Mouse (Mus musculus) fat pad, adult 2 months (tissue): Measurements from ENCODE around the gene Map3k4.

Experiments
- DNase-seq: peaks from one replicate; pipeline ENCODE4 v3.0.0-alpha.2; 2011; ENCODE audit warnings: low read depth, low spot score; ENCODE audit errors: extremely low read depth

Map3k4 gene

DNA sequence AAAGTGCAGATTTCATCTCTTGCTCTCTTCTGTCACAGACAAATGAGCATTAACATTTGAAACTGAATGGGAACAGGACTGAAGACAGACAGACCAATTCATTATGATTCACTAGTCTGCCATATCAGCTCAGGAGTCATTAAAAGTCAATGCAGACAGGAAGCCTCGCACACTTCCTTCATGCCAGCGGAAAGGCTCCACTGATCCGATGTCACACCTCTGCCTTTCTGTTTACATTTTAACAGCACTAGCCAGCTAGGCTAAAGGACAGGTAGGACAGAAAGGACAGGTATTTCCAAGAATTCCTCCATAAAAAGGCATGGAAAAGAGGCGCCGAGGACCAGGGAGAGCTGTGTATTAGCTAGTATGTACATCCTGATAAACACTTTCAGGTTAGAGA, 45.6 kb downstream of the Map3k4 start:
- DNase-seq = no peak

DNA sequence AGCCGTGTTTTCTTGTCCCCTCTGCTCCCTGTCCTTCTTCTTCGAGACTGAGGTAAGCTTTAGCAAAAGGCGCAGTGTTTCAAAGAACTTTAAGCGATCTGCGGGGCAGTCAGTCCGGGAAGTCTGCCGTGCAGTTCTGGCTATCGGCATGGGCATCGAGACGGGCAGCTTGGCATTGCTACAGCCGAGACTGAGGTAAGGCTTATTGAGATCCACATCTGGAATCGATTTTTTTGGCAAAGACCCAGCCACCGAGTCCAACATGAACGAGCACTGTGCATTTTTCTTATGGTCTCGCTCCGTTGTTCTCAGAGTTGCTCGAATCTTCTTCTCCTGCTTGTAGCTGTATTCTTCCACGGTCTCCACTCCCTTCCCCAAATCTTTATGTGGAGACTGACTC, 46.8 kb downstream of the Map3k4 start:
- DNase-seq = no peak

DNA sequence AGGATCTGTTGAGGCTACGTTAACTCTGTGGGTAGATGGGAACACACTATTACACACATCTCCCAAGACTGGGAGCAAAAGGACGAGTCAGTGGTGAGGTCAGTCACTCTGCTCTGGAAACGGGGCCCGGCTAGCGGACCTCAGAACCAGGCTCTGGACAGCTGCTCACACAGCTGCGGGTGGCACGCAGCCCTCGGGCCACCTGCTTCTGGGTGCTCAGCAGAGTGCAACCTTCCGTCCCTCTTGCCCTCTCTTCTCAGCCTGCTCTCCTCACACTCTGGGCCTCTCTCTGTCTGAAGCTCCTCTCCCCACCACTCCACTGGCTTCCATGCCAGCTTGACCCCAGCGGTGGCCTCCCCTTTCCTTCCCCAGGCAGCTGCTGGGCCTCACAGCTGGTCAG, 50.1 kb downstream of the Map3k4 start:
- DNase-seq = no peak

DNA sequence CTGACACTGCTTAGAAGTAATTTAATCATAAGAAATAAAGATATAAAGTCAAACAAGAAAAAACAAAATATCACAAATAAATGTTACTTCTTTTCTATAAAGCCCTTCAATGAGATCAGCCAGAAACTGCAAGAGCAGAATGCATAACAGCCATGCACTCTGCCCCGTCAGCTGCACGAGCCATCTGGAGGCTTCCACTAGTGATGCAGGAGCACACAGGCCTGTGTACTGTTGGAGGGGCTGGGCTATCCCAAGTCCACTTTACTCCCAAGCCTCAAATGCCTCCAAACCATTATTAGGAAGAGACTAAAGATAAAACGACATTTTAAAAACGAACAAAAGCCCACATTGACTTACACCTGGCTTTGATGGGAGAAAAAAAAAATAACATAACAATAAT, 50.5 kb downstream of the Map3k4 start:
- DNase-seq = no peak

DNA sequence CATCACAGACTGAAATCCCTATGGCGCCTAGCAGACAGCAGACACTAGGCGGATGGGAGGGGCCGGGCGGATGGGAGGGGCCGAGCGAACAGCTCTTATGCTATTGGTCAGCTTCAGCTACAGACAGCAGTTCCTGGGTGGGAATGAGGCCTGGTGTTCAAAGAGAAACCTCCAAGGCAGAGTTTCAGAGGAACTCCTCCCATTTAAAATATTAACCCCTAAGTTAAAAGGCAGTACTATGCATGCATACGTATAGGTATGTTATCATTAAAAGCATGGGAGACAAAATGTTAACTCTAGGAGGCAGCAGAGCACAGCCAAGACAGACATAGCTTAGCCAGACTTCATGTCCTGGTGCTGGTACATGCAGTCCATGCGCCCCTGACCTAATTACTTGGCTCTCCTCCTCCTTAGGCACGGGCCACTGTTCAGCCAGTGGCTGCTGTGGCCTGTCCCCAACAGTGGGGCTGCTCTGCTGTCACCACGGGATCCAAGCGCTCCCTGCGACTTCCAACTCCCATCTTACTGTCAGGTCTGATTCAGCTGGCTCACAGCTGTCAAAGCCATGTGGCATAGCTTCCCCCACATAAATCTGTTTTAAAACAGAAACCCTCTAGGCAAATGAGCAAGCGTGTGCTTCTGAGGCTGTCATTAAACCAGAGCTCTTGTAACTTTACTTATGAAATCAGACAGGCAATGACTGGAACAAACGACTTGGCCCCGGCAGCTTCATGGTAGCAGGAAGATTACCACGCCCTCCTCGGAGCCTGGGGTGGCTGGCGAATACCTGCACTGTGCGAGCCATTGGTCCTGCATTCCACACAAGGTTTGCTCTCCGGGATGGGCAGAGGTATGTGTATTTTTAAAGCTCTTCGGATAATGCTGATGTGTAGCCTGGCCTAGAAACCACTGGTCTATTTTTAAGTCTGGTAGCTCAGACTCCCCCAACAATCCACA, 52.3 kb downstream of the Map3k4 start:
- peak; percentile 83 for DNase-seq

DNA sequence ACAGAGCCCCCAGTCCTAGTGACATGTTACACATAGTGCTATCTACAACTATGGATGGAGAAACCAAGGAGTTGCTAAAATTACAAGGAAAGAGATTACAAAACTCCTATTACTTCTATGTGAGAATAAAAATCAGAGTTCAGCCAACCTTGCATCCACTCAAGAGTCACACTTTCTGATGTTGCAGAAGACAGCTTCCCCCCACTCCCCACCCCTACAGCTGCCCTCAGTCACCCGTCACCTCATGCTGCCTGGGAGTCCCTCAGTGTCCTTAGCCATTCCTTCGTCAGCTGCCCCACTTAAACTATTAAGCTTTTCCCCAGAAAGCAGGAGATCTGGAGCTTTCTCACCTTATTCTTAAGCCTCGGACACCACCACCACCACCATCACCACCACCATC, 54.3 kb downstream of the Map3k4 start:
- DNase-seq = no peak

DNA sequence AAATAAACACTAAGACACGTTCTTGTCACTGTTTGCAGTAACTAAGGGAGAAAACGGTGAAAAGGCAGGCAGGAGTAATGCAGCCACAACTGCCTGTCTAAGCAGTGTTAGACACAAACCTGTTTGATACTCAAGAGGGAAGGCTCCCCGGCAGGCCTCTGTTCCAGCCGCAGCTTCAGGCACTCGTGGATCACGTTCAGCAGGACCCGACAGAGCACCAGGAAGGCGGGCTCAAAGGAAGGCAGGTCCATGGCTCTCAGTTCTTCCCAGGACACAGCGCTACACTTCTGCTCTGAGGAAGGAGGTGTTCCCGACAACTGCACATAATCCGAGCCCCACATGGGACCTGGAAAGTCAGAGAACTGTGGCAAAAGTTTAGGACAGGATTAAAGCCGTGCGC, 54.8 kb downstream of the Map3k4 start:
- no peak for DNase-seq

DNA sequence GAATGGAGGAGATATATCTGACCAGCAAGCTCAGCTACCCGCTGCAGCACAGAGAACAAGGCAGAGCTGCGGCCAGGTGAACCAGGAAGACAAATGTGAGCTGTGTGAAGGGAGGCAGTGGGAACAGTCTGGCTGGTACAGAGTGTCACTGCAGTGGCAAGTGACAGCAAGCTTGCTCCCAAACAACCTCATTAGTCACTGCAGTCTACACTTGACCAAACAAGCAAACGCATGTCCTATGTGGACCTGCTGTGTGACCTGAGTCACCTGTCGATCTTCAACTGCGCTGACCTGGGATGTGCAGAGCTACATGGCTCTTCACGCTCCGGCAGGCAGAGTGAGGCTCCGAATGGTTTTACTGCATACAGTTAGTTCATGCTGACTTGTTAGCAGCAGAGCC, 55.7 kb downstream of the Map3k4 start:
- DNase-seq = no peak

DNA sequence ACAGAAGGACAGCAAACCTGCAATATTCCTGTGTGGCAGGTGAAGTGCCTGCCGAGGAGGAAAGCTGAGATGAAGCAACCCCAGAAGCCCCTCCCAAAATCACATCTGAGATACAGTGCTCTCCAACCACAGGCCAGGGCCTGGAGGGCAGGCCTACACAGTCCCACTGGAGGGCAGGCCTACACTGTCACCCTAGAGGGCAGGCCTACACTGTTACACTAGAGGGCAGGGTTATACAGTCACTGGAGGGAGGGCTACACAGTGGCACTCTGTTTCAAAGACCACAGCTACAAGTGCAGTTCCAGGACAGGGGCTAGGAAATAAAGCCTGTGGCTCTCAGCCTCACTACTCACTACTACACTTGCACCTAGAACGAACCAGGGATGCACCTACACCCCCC, 56.7 kb downstream of the Map3k4 start:
- no peak for DNase-seq

DNA sequence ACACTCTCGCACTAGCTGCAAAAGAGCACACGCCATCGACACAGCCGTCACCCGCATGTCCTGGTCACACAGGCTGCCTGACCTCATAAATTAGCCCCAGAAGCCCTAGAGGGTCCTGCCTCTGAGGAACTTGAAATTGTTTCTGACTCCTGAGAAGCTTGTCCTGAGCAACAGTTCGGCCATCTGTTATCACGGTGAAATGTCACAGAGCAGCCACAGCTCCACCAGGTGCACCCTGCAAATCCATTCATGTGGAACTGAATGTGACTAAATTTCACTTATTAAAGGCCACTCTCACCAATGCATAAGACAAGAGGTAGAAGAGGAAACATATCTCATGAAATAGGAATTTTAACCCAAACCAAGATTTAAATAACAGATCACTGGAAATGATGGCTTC, 57.2 kb downstream of the Map3k4 start:
- DNase-seq = no peak

DNA sequence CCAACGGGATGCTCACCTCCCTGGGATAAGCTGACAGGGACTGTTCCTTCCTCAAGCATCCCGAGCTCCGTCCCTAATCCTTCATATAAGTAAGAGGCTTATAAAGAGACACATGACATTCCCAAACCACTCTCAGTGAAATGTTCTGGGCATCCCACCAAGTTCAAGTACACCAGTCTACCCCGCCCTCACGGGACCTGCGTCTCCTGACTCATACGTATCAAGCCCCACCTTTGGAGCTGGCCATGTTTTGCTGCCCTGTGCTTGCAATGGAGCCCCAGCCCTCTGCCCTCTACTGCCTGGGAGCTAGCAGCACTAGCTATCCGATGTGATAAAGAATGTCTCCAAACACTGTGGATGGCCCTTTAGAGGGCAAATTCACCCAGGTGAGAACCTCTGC, 58.6 kb downstream of the Map3k4 start:
- DNase-seq = no peak

DNA sequence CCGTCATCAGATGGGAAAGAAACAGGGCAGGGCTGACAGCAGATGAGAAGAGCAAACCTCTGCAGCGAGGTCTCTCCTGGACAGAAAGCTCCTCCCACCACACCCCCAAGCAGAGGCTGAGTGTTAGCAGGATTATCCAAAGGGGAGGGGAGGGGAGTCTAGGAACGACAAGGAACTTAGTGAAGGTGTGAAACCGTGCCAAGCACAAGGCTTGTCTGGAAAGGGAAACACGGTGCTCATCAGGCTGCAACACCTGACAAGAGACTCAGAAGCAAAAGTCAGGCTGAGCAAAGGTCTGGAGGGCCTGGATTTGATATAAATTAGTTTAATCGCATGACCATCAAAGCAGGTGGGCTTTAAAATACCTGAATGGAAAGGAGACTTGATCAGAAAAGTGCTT, 60.1 kb downstream of the Map3k4 start:
- no peak for DNase-seq

DNA sequence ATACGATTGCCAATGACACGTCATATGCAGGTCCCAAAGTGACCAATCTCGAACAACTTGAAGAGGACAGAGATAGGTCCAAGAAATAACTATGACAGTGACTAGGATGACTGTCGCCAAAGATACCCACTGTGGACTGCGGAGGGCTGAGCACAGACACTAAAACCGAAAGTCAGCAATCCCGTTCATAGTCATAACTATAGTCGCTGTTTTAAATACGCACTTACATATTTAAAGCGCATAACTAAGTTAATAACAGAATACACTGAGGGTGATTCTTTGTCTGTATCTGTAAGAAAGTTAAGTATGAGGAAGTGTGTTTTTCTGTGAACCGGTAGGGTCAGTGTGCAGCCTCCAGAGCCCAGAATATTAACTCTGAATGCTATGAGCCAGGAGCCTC, 62.5 kb downstream of the Map3k4 start:
- no peak for DNase-seq

DNA sequence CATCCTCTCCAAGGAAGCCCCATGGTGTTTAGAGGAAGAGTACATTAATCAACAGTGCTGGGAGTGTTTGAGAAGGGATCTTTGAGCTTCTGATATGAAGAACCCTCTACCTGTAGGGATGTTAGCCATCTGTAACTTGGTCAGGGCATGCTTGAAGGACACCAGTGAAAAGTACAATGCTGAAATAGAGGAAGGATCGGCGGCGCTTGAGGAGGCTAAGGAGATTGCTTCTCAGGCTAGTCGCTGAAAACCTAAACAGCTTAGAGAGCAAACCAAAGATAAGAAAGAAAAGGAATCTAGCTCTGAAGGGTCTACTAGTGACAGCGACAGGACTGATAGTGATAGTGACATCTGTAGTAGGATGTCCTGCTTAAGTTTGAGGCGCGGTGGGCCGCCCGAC, 68.0 kb downstream of the Map3k4 start:
- no peak for DNase-seq

DNA sequence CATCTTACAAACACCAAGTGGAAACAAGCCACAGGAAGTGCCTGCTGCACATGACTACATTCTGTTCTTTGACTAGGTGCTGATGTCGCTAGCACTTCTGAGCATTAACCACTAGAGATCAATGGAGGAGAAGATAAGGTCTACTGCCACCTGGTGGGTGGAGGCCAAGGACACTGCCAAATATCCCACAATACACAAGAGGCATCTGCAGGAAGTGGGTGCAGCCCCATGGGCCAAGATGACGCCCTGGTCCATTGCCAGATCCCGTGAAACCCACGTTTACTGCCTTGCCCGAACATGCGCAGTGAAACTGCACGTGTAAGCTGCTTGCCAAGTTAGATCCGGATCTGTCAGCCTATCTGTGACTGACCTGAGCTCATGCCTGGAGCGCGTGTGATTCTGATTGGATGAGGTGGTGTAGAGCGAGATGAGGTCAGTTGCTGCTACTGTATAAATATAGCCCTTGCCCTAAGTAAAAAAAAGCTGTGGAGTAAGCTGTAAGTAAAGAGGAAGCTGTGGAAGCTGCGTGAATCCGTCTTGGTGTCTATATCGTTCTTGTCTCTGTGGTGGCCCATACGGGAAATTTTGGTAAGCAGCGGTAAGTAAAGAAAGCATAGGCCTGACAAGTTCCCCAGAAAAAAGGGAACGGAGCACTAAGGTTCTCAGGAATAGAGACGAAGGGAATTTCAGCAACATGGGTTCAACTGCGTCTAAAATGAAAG, 68.7 kb downstream of the Map3k4 start:
- no peak for DNase-seq

DNA sequence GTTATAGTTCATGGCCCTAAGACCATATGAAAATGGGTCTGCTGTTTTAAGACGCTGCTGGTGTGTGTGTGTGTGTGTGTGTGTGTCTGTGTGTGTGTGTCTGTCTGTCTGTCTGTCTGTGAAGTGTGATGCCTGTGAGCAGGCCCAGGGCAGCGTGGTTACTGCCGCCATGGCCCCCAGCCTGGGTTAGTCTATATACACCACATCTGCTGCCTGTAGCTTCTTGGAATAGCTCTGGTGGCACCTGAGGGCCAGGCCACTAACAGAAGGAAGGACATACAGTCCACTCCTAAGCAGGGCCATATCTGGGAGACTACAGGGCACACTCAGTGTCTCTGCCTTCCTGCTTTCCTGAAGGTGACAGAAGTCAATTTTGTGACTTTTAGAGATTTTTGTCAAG, 77.9 kb downstream of the Map3k4 start:
- no peak for DNase-seq

DNA sequence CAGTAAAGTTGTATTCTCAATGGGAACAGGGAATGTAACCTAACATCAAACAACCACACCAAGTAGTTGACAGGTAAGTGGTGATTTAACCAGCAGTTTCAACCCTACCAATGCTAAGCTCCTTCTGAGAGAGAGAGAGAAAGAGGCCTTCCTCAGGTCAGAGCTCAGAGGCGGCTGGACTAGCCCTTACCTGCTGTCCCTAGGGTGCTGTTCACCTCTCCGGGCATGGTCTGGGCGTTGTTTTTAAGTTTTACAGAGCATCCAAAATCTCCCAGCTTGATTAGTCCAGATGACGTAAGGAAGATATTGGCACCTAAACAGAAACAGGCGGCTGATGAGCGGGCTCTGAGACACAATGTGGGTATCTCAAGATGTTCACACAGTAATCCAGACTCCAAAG, 85.9 kb downstream of the Map3k4 start:
- DNase-seq = no peak

DNA sequence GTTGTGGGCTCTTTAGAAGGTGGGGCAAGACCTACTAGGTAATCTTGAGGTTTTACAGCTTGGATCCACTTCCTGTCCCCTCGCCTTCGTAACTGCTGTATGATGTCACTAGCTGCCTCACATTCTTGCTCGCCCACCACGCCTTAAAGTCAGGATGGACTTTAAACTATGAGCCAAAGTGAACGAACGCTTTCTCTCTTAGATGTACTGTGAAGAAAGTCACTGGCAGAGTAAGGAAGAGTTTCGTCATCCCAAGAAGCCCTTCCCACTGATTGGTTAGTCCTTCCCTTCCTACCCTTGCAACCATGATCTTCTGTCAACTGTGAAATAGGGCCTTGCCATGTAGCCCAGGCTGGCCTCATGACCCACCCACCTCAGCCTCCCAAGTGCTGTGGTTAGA, 87.5 kb downstream of the Map3k4 start:
- DNase-seq = no peak

DNA sequence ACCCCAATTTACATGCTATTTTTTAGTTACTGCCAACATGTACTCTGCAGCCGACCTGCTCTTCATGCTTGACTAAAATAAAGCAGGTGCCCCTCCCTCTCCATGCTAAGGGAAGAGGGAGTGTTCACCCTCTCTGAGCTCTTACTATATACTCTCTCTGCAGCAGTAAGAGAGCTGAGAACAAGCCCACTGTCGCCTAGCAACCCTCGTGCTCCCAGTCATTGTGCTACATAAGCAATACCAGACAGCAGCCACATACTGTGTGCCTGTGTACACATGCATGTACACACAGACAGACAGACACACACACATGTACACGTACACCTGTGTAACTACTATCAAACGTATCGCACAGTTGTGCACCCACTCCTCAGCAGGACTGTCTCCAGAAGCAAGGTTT, 88.4 kb downstream of the Map3k4 start:
- DNase-seq = no peak

DNA sequence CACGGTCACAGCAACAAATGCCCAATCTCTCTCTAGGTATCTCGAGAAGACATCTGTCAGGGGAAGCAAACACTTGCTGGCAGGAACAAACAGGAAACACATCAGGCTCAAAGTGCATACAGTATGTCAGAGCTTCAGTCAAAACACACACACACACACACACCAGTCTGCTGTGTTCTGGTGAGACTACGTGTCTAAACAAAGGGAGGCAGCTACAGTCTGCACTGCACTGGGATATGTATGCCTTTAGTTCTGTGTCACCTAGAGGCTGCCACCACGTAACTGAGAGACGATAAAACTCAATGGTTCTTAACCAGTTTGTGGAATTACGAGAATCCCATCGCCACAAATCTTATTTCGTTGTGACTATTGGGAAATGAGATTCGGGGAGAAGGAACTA, 88.8 kb downstream of the Map3k4 start:
- no peak for DNase-seq

DNA sequence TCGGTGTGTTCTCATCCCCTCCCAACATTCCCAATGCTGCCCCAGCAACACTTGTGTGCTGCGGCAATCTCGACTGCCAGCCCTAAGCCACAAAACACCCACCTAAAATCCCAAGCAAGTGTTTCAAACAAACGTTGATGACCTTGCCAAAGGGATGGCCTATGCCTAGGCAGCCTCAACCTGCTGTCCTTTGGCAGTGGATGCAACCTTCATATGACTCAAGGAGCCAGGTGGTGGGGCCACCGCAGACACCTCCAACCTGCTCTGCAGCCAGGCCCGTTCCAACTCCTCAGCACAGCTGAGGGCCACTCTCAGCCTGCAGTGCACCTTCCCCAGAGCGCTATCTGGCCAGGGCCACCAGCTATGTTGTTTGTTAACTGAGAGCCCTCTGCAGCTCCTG, 90.1 kb downstream of the Map3k4 start:
- no peak for DNase-seq

DNA sequence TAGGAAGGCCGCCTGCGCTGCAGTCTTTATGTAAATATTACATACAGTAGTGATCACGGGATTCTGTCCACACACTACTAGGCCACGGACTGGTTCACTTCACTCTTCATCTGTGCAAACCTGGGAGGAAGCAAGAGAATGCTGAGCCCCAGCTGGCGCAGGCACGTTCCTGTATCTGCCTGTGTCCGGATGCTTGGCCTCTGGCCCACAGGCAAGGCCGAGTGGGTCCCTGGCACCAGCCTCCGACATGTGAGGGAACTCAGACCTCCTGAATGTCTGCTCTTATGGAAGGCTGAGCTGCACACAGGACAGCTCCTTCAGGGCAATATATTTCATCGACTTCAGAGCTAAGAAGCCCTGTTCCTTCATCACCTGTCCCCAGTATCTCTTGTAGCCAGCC, 90.6 kb downstream of the Map3k4 start:
- no peak for DNase-seq
